ENCODE assay signal across 21 mouse cellular contexts in the genomic region with DNA sequence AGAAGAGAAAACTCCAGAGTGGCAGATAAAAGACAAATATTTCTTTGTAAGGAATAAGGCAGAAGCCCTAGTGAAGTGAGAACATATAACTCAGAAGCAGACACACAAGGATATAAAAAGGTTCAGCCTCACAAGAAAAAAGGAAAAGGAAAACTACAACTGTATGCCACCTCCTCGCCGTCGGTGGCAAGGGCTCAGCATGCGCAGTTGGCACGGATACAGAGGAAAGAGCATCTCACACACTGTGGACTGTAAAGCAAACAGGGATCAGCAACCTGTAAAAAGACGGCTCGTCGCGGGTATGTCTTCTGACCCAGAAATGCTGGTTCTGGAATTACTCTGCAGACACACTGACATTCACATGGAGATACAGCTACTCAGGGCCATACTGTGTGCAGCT.
DNase-seq lines count a peak whose midpoint lies in the region; ATAC-seq lines count a peak whose summit lies in the region.
"Had no signal": no experiment of that assay in that cellular context is flagged by ENCODE, and none has a peak within 500 bp of the region (broad histone marks: within the 10 kb centered on the region; RNA-seq: fewer than 3 reads in every experiment).

No protein-coding gene starts in this region.

- peak; percentile 54; the same call in 1 of the 2 replicates for ATAC-seq in frontal cortex, adult (ENCODE audit: low TSS enrichment)
- ATAC-seq: forebrain, embryonic 14.5 days; forebrain, postnatal 0 days; intestine, embryonic 15.5 days; Patski had no signal

- peak; percentile 58 for DNase-seq in cerebellum, adult 9-10 months
- no peak for DNase-seq in cerebellum, postnatal 4 days (ENCODE audit: low spot score in 2 of 2)
- DNase-seq in frontal cortex, postnatal 25 days (ENCODE audit: low spot score in 2 of 2), result no peak
- DNase-seq in right cerebral cortex, adult 18-20 months, result peak; percentile 52
- DNase-seq in right cerebral cortex, postnatal 10 days (ENCODE audit: low spot score in 2 of 2), result no peak
- DNase-seq in telencephalon, adult 2 months (ENCODE audit: low read depth, low spot score), result peak; percentile 56
- DNase-seq: adrenal gland, postnatal 10 days; adrenal gland, postnatal 36 days; B cell, adult 2 months; cerebellum, adult 11 months; forebrain, postnatal 0 days; gastrocnemius, postnatal 10 days; gastrocnemius, postnatal 36 days; heart, adult 2 months; heart, postnatal 14 days; heart, postnatal 4 days; kidney, adult 11 months had no signal

Comparison
In these comparisons a context has a peak if more than half of its experiments do, and no peak if none do; other contexts are left out.
1. DNase-seq: peak in cerebellum, adult 9-10 months (single experiment), right cerebral cortex, adult 18-20 months (single experiment) and telencephalon, adult 2 months (single experiment); none in cerebellum, postnatal 4 days (0 of 2), frontal cortex, postnatal 25 days (0 of 2) and right cerebral cortex, postnatal 10 days (0 of 2).